Mouse (Mus musculus): Measurements from ENCODE around the gene Pnpla1. TPM values are rescaled to one million over a fixed set of nuclear protein-coding genes. Genes with fewer than 3 reads are reported as not detected.

Pnpla1 gene
- polyA plus RNA-seq, 1 experiment = 0.40 TPM

DNA sequence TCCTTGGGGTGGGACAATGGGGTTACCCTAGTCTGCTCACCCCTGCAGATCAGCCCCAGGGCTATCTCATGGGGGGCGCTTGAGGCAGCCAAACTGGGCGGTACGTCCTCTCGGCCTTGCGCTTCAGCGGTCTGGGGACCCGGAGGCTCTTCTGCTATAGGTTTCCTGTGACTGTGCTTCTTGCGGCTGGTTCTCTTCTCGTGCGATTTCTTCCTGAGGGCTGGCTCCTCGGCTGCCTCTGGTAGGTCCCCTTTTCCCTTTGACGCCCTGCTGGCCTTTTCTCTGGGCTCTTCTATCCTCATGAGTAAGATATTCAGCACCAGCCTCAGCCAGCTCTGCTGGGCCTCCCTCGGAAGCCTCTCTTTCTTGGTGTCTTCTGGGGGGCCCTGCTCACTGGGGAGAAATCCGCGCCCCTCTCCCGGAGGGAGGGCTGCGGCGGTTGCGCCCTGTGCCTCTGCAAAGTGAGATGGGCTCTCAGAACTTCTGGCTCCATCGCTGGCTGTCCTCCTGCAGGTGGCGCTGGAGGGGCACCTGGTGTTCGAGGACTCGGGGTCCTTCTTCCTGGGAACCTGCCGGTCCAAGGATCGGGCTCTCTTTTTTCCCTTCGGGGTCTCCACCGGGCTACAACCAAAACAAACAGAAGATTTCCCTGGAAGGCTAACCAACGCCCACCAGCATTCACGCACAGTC, 51.2 kb downstream of the Pnpla1 start:
- Histone ChIP-seq H3K27ac (ENCODE audit: insufficient read depth, low read length) (no peak overlapping the region), H3K4me1 (ENCODE audit: control insufficient read depth, insufficient read depth, low read length) (peaks cover 7% of the 10 kb centered on the region), H3K4me3 (ENCODE audit: insufficient read depth, low read length) (no peak overlapping the region)
- no peak for TF ChIP-seq POLR2A (IDR thresholded peaks at IDR 0.05; ENCODE audit: extremely low read depth, insufficient read depth, low read length)
- 0 out of 2 replicates have a peak, but pooled peaks have one; percentile 18 for TF ChIP-seq CTCF (IDR thresholded peaks at IDR 0.05; ENCODE audit: extremely low read depth, insufficient read depth, low read length)

DNA sequence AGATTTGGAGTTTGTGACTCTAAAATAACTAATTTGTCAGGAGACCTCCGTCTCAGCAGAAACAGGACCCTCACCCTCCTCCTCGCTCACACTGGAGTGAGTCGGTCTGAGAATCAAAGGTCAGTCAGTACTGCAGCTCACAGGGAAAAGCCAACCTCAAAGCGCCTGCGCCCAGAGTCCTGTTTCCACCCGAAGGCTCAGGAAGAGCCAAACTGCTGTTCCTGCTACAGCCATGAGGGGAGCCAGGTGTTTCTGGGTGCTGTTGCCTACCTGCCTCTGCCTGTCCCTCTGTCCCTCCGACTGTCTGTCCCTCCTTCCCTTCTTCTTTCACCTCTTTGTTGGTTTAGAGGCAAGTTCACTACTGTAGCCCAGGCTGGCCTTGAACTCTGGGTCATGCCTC, 51.9 kb downstream of the Pnpla1 start:
- Histone ChIP-seq H3K4me1 (ENCODE audit: control insufficient read depth, insufficient read depth, low read length) (peaks cover 5% of the 10 kb centered on the region; the same call in 1 of the 2 replicates), H3K27ac (ENCODE audit: insufficient read depth, low read length) (no peak overlapping the region), H3K4me3 (ENCODE audit: insufficient read depth, low read length) (no peak overlapping the region)
- no peak for TF ChIP-seq CTCF (IDR thresholded peaks at IDR 0.05; ENCODE audit: extremely low read depth, insufficient read depth, low read length)
- no peak for TF ChIP-seq POLR2A (IDR thresholded peaks at IDR 0.05; ENCODE audit: extremely low read depth, insufficient read depth, low read length)

DNA sequence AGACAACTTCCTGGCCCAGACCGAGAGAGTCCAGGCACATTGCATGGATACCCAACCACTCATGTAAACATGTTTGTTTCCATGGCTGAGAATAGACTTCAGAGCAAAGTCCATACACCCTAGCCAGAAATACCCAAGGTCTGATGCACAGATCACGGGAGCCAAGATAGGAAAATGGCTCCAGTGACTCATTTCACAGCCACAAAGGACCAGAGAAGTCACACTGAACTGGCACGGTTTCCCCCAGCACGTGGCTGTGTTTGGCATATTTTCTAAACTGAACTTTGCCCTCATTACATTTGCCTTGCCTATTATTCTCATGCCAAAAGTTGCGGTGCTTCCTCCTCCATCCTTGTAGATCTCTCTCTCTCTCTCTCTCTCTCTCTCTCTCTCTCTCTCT, 55.0 kb downstream of the Pnpla1 start:
- Histone ChIP-seq H3K27ac (ENCODE audit: insufficient read depth, low read length) (no peak overlapping the region), H3K4me1 (ENCODE audit: control insufficient read depth, insufficient read depth, low read length) (peaks cover 1% of the 10 kb centered on the region; the same call in 1 of the 2 replicates), H3K4me3 (ENCODE audit: insufficient read depth, low read length) (no peak overlapping the region)
- TF ChIP-seq POLR2A (IDR thresholded peaks at IDR 0.05; ENCODE audit: extremely low read depth, insufficient read depth, low read length) (no peak), CTCF (IDR thresholded peaks at IDR 0.05; ENCODE audit: extremely low read depth, insufficient read depth, low read length) (no peak)

DNA sequence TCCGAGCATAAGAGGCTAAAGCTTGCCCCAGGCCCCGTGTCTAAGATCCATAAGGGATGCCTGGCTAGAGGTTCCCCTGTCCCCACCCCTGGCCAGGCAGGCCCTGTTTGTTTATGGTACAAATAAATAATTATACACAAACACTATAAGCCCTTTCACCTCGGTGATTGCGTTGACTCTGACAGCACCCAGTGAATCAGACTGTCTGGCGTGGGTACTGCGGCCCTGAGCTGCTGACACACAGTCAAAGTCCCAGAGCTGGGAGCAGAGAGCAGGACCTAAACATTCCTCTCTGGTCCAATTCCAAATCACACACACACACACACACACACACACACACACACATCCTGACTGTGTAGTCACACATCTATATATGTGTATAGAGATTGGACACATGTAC, 55.7 kb downstream of the Pnpla1 start:
- no peak overlapping the region for H3K4me3 ChIP-seq (ENCODE audit: insufficient read depth, low read length)
- TF ChIP-seq CTCF (IDR thresholded peaks at IDR 0.05; ENCODE audit: extremely low read depth, insufficient read depth, low read length) (no peak), POLR2A (IDR thresholded peaks at IDR 0.05; ENCODE audit: extremely low read depth, insufficient read depth, low read length) (no peak)
- H3K27ac ChIP-seq (ENCODE audit: insufficient read depth, low read length) = no peak overlapping the region
- H3K4me1 ChIP-seq (ENCODE audit: control insufficient read depth, insufficient read depth, low read length) = no peaks in the 10 kb centered on the region

DNA sequence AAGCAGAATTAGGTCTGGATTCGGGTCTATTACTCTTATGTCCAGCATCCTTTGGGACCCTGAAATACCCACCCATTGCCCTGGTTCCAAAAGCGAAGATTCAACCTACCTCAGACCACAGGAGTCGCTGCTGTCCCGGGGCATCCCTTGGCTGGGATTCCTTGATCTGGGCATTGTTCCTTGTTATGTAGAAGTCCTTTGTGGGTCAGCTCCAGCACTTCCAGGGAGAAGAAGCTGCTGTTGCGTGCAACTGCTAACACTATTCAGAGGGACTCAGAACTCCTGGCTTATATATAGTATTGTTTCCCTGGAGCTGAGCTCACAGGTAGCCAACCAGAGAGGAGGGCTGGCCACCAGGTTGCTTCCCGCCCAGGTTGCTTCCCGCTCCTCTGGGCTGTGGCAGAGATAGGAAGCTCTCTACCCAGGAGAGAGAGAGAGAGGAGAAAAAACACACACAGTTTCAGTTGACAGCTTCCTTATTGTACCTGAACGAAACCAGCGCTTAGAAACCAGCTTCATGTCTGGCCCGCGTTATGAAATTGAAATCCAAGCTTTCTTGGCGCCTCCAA, 56.9 kb downstream of the Pnpla1 start, which contains the start of gene 4930539E08Rik:
4930539E08Rik (minus strand) TSS at position 265 of the 569 bp plus-strand sequence.
- TF ChIP-seq CTCF (IDR thresholded peaks at IDR 0.05; ENCODE audit: extremely low read depth, insufficient read depth, low read length) (no peak), POLR2A (IDR thresholded peaks at IDR 0.05; ENCODE audit: extremely low read depth, insufficient read depth, low read length) (no peak)
- Histone ChIP-seq H3K4me1 (ENCODE audit: control insufficient read depth, insufficient read depth, low read length) (no peaks in the 10 kb centered on the region), H3K4me3 (ENCODE audit: insufficient read depth, low read length) (no peak within 1 kb of the TSS), H3K27ac (ENCODE audit: insufficient read depth, low read length) (no peak within 1 kb of the TSS)

DNA sequence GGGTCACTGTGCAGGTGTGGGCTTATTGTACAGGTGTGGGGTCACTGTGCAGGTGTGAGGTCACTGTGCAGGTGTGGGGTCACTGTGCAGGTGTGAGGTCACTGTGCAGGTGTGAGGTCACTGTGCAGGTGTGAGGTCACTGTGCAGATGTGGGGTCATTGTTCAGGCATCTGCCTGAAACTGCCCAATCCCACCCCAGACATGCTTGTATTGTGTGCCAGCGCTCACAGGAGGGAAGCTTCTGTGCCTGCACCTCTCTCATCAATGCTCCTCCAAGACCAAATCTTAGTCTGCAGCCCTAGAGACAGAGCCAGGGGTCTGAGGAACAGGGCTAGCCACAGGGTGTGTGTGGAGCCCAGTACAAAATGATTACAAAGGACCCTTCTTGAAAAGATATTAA, 58.3 kb downstream of the Pnpla1 start:
- H3K4me3 ChIP-seq (ENCODE audit: insufficient read depth, low read length) = no peak overlapping the region
- no peak for TF ChIP-seq CTCF (IDR thresholded peaks at IDR 0.05; ENCODE audit: extremely low read depth, insufficient read depth, low read length)
- TF ChIP-seq POLR2A (IDR thresholded peaks at IDR 0.05; ENCODE audit: extremely low read depth, insufficient read depth, low read length) = no peak
- H3K4me1 ChIP-seq (ENCODE audit: control insufficient read depth, insufficient read depth, low read length) = no peaks in the 10 kb centered on the region
- H3K27ac ChIP-seq (ENCODE audit: insufficient read depth, low read length) = no peak overlapping the region

DNA sequence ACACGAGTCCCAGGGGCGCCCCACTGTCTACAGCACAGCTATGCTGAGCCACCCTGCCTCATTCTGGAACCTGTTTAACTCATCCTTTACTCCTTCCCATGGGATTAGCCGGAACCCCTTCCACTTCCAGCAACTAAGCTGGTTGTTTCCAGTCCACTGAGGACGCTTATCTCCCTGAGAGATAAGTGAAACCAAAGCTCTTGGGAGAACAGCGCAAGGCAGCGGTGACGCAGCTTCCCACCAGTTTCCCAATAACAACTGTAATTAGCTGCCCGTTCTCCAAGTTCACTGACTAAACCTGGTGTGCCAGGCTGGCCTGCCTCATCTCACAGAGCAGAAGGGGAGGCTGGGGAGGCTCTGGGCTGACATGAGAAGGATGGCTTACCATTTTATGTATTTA, 62.9 kb downstream of the Pnpla1 start:
- H3K4me3 ChIP-seq (ENCODE audit: insufficient read depth, low read length) = no peak overlapping the region
- no peak for TF ChIP-seq CTCF (IDR thresholded peaks at IDR 0.05; ENCODE audit: extremely low read depth, insufficient read depth, low read length)
- no peak for TF ChIP-seq POLR2A (IDR thresholded peaks at IDR 0.05; ENCODE audit: extremely low read depth, insufficient read depth, low read length)

DNA sequence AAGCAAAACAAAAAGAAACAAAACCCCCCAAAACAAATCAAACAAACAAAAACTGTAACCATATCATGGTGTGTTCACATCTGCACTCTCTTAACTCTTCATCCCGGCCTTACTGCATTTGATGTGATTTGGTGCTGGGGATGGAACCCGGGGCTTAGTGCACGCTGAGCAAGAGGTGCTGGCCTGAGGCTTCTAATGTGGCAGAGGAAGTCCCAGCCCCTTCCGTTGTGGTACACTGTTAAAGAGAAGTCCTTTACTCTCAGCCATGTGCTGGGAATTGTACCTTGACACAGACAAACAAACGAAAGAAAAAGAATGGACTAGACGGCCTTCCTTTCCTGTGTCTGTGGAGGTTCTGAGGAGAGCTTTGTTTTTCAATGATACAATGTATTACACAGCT, 63.9 kb downstream of the Pnpla1 start:
- Histone ChIP-seq H3K4me1 (ENCODE audit: control insufficient read depth, insufficient read depth, low read length) (no peaks in the 10 kb centered on the region), H3K4me3 (ENCODE audit: insufficient read depth, low read length) (no peak overlapping the region), H3K27ac (ENCODE audit: insufficient read depth, low read length) (no peak overlapping the region)
- TF ChIP-seq POLR2A (IDR thresholded peaks at IDR 0.05; ENCODE audit: extremely low read depth, insufficient read depth, low read length) (no peak), CTCF (IDR thresholded peaks at IDR 0.05; ENCODE audit: extremely low read depth, insufficient read depth, low read length) (no peak)

More for the DNA sequence above, 62.9 kb downstream of the Pnpla1 start:
- Histone ChIP-seq H3K4me1 (ENCODE audit: control insufficient read depth, insufficient read depth, low read length) (no peaks in the 10 kb centered on the region), H3K27ac (ENCODE audit: insufficient read depth, low read length) (no peak overlapping the region)

DNA sequence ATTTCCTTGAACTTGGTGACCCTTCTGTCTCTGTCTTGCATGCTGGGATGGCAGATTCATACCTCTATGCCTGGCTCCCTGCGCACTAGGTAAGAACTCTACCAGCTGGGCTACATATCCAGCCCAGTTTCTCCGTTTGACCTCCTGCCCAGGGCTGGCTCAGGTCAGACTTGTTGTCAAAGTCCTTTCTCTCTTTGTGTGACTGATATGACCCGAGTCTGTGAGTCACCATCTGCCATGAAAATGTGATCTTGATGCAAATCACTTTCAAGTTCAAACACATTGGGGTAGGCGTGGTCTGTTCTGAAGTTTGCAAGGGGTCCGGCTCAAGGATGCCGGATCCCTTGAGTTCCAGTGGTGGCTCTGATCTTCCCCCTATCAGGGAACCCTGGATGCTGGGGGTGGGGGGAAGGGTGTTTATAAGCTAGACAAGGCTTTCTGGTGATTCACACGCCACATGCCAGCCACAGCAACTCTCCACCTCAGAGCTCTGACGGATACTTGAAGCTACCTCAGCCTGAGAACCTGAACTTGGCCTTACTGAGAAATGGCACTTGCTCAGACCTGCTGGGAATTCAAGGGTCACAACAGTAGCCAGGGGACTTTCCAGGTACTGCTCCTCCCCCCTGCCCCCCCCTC, 66.9 kb downstream of the Pnpla1 start:
- TF ChIP-seq CTCF (IDR thresholded peaks at IDR 0.05; ENCODE audit: extremely low read depth, insufficient read depth, low read length) = no peak
- no peaks in the 10 kb centered on the region for H3K4me1 ChIP-seq (ENCODE audit: control insufficient read depth, insufficient read depth, low read length)
- no peak overlapping the region for H3K4me3 ChIP-seq (ENCODE audit: insufficient read depth, low read length)
- H3K27ac ChIP-seq (ENCODE audit: insufficient read depth, low read length) = no peak overlapping the region

DNA sequence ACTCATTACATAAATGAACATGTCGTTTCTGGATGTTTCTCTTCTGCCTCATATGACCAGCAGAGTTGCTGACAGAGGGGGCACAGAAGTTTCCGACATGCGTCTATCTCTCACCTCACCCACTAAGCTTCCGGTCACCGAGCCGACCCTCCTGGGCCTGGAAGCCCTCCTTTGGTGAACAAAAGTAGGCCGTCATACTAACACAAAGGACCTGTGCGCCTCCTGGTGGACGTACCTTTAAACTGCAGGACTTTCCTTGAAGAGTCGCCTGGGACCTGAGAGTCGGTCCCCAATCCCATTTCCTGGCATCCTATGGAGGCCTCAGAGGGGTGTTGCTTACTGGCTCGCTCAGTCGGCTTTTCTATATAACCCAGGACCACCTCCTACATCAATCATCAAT, 68.2 kb downstream of the Pnpla1 start:
- TF ChIP-seq CTCF (IDR thresholded peaks at IDR 0.05; ENCODE audit: extremely low read depth, insufficient read depth, low read length) = peak; percentile 85
- TF ChIP-seq POLR2A (IDR thresholded peaks at IDR 0.05; ENCODE audit: extremely low read depth, insufficient read depth, low read length) = no peak
- no peak overlapping the region for H3K27ac ChIP-seq (ENCODE audit: insufficient read depth, low read length)
- no peak overlapping the region for H3K4me3 ChIP-seq (ENCODE audit: insufficient read depth, low read length)
- peaks cover 1% of the 10 kb centered on the region; the same call in 1 of the 2 replicates for H3K4me1 ChIP-seq (ENCODE audit: control insufficient read depth, insufficient read depth, low read length)

All from cortical plate, adult 2 months (tissue).